Mouse (Mus musculus) right cerebral cortex, postnatal 36 days (tissue): ENCODE measurements around the gene Parp1.
"Not testable (repeated sequence)": the region's sequence is repeated elsewhere in the genome, so short reads cannot be mapped to it uniquely, and the experiment has no call there.

Experiments used
- DNase-seq, 2 experiments: peaks; one replicate each; pipeline ENCODE4 v3.0.0; 2022; ENCODE audit warnings: low spot score in 2 of 2, mixed read lengths in 1 of 2

Parp1 gene

GRCm38 (mm10) chr1:180559454-180559853 is 9.3 kb upstream of the Parp1 start:
- no peak for DNase-seq

- no peak for DNase-seq
These were observed 7.5 kb upstream of the Parp1 start for GRCm38 (mm10) chr1:180561187-180561586.

- DNase-seq, result peak; percentile 67 to 86
These were observed 3.8 kb upstream of the Parp1 start for GRCm38 (mm10) chr1:180564885-180565284.

- DNase-seq, result no peak
These were observed 963 bp upstream of the Parp1 start for GRCm38 (mm10) chr1:180567761-180568160.

- no peak for DNase-seq
These were observed 476 bp upstream of the Parp1 start for GRCm38 (mm10) chr1:180568248-180568647.

- DNase-seq, result no peak
These were observed 729 bp downstream of the Parp1 start for GRCm38 (mm10) chr1:180569453-180569852.

- no peak for DNase-seq
These were observed 1.5 kb downstream of the Parp1 start for GRCm38 (mm10) chr1:180570181-180570580.

- no peak for DNase-seq
These were observed 2.4 kb downstream of the Parp1 start for GRCm38 (mm10) chr1:180571018-180571589.

GRCm38 (mm10) chr1:180571721-180572120 is 3.0 kb downstream of the Parp1 start:
- not testable (repeated sequence) for DNase-seq

- DNase-seq, result no peak
These were observed 3.4 kb downstream of the Parp1 start for GRCm38 (mm10) chr1:180572154-180572553.

GRCm38 (mm10) chr1:180576524-180576923 is 7.8 kb downstream of the Parp1 start:
- no peak for DNase-seq

GRCm38 (mm10) chr1:180577837-180578236 is 9.1 kb downstream of the Parp1 start:
- DNase-seq, result no peak

- DNase-seq, result no peak
These were observed 19.2 kb downstream of the Parp1 start for GRCm38 (mm10) chr1:180587792-180588442.

- DNase-seq, result no peak
These were observed 31.9 kb downstream of the Parp1 start for GRCm38 (mm10) chr1:180600578-180600977.

- no peak for DNase-seq
These were observed 33.1 kb downstream of the Parp1 start for GRCm38 (mm10) chr1:180601806-180602205.

GRCm38 (mm10) chr1:180604579-180604978 is 35.9 kb downstream of the Parp1 start:
- DNase-seq, result peak; percentile 71 to 85

- DNase-seq, result no peak
These were observed 37.4 kb downstream of the Parp1 start for GRCm38 (mm10) chr1:180606106-180606505.

GRCm38 (mm10) chr1:180606796-180607577 is 38.3 kb downstream of the Parp1 start:
- no peak for DNase-seq

GRCm38 (mm10) chr1:180607578-180607879 is 38.8 kb downstream of the Parp1 start:
- DNase-seq, result no peak

- DNase-seq, result not testable (repeated sequence)
These were observed 43.1 kb downstream of the Parp1 start for GRCm38 (mm10) chr1:180611842-180612241.

GRCm38 (mm10) chr1:180616762-180617161 is 48.0 kb downstream of the Parp1 start:
- no peak for DNase-seq

- DNase-seq, result no peak
These were observed 53.7 kb downstream of the Parp1 start for GRCm38 (mm10) chr1:180622389-180622788.

GRCm38 (mm10) chr1:180623911-180624310 is 55.2 kb downstream of the Parp1 start:
- DNase-seq, result no peak
